Mouse (Mus musculus): ENCODE results near the gene Sco2. TPM values are rescaled to one million over a fixed set of nuclear protein-coding genes. Genes with fewer than 3 reads are reported as not detected.

Sco2 gene
- total and polyA plus RNA-seq, 3 experiments = 34.6 to 58.9 TPM; not detected in 1

- TF ChIP-seq CTCF (IDR thresholded peaks at IDR 0.05 in 2 of 3, conservative IDR thresholded peaks at IDR 0.05 in 1 of 3; ENCODE audit: control insufficient read depth in 1 of 3, insufficient read depth in 1 of 3, low read depth in 2 of 3, low read length in 3 of 3, poor library complexity in 1 of 3, severe bottlenecking in 1 of 3) = no peak
- no peak for TF ChIP-seq RAD21 (IDR thresholded peaks at IDR 0.05; ENCODE audit: low read depth, low read length)
- TF ChIP-seq EP300 (IDR thresholded peaks at IDR 0.05; ENCODE audit: low read depth in 1 of 2, low read length in 2 of 2) = no peak
- no peak for TF ChIP-seq MAFK (IDR thresholded peaks at IDR 0.05; ENCODE audit: borderline replicate concordance, low read depth, low read length)
- no peak for TF ChIP-seq POLR2AphosphoS2 (IDR thresholded peaks at IDR 0.05; ENCODE audit: low read length)
- no peak for TF ChIP-seq RCOR1 (IDR thresholded peaks at IDR 0.05; ENCODE audit: low read depth, low read length)
- TF ChIP-seq MEF2A (IDR thresholded peaks at IDR 0.05; ENCODE audit: extremely low read depth, insufficient replicate concordance, low read depth, low read length, poor library complexity, severe bottlenecking) = no peak
- TF ChIP-seq ZMIZ1 (IDR thresholded peaks at IDR 0.05; ENCODE audit: low read depth, low read length) = no peak
- TF ChIP-seq JUND (IDR thresholded peaks at IDR 0.05; ENCODE audit: low read depth, low read length) = no peak
- TF ChIP-seq USF2 (IDR thresholded peaks at IDR 0.05; ENCODE audit: borderline replicate concordance in 1 of 2, insufficient read depth in 1 of 2, low read depth in 1 of 2, low read length in 2 of 2) = no peak
- TF ChIP-seq MYB (IDR thresholded peaks at IDR 0.05; ENCODE audit: low read depth, low read length) = no peak
- TF ChIP-seq POLR2AphosphoS5 (IDR thresholded peaks at IDR 0.05; ENCODE audit: borderline replicate concordance, low read depth, low read length) = no peak
- TF ChIP-seq SIN3A (IDR thresholded peaks at IDR 0.05; ENCODE audit: low read length) = no peak
- TF ChIP-seq UBTF (IDR thresholded peaks at IDR 0.05; ENCODE audit: borderline replicate concordance, insufficient read depth, low read depth, low read length) = no peak
- TF ChIP-seq BHLHE40 (IDR thresholded peaks at IDR 0.05; ENCODE audit: borderline replicate concordance, low read depth, low read length) = no peak
- no peak for TF ChIP-seq USF1 (IDR thresholded peaks at IDR 0.05; ENCODE audit: low read depth, low read length)
- TF ChIP-seq KAT2A (conservative IDR thresholded peaks at IDR 0.05; ENCODE audit: low read depth, low read length) = no peak
- TF ChIP-seq MAX (IDR thresholded peaks at IDR 0.05; ENCODE audit: low read length) = no peak
- H3K9me3 ChIP-seq (replicated peaks; ENCODE audit: insufficient read depth, low read length) = no peaks in the 10 kb centered on the region
Observed at GRCm38 (mm10) chr15:89365141-89365551, 8.5 kb downstream of the Sco2 start.

GRCm38 (mm10) chr15:89363051-89363450, 10.6 kb downstream of the Sco2 start:
- Histone ChIP-seq H3K4me3 (ENCODE audit: control insufficient read depth in 1 of 2, insufficient read depth in 1 of 2, low read depth in 2 of 2, low read length in 2 of 2) (no peak overlapping the region), H3K4me1 (ENCODE audit: control insufficient read depth in 1 of 2, insufficient read depth in 2 of 2, low read length in 2 of 2) (peaks cover 9 to 13% of the 10 kb centered on the region in 2 experiments), H3K9ac (ENCODE audit: control insufficient read depth, low read depth, low read length, poor library complexity, severe bottlenecking) (no peak overlapping the region), H3K79me2 (ENCODE audit: control insufficient read depth, insufficient read depth, low read length, poor library complexity) (peaks cover 18% of the 10 kb centered on the region), H3K9me3 (replicated peaks; ENCODE audit: insufficient read depth, low read length) (no peaks in the 10 kb centered on the region), H3K36me3 (ENCODE audit: control insufficient read depth in 1 of 2, insufficient read depth in 2 of 2, low read length in 2 of 2) (peaks cover 13 to 15% of the 10 kb centered on the region in 2 experiments), H3K27me3 (ENCODE audit: control insufficient read depth in 1 of 2, insufficient read depth in 2 of 2, low read length in 2 of 2) (no peaks in the 10 kb centered on the region), H3K27ac (ENCODE audit: control insufficient read depth, low read depth, low read length) (no peak overlapping the region)
- TF ChIP-seq KAT2A (conservative IDR thresholded peaks at IDR 0.05; ENCODE audit: low read depth, low read length) = no peak
- TF ChIP-seq ZC3H11A (IDR thresholded peaks at IDR 0.05; ENCODE audit: low read depth, low read length) = no peak
- no peak for TF ChIP-seq MAX (IDR thresholded peaks at IDR 0.05; ENCODE audit: low read length)
- TF ChIP-seq NRF1 (IDR thresholded peaks at IDR 0.05; ENCODE audit: insufficient read depth, low read depth, low read length, poor library complexity, severe bottlenecking) = no peak
- TF ChIP-seq POLR2AphosphoS2 (IDR thresholded peaks at IDR 0.05; ENCODE audit: low read length) = no peak
- no peak for TF ChIP-seq USF2 (IDR thresholded peaks at IDR 0.05; ENCODE audit: borderline replicate concordance in 1 of 2, insufficient read depth in 1 of 2, low read depth in 1 of 2, low read length in 2 of 2)
- no peak for TF ChIP-seq TCF12 (IDR thresholded peaks at IDR 0.05; ENCODE audit: low read depth, low read length)
- TF ChIP-seq MAZ (IDR thresholded peaks at IDR 0.05; ENCODE audit: low read depth, low read length) = no peak
- no peak for TF ChIP-seq NELFE (IDR thresholded peaks at IDR 0.05; ENCODE audit: low read depth, low read length)
- no peak for TF ChIP-seq EP300 (IDR thresholded peaks at IDR 0.05; ENCODE audit: low read depth in 1 of 2, low read length in 2 of 2)
- no peak for TF ChIP-seq HCFC1 (IDR thresholded peaks at IDR 0.05; ENCODE audit: low read depth, low read length)
- DNase-seq (ENCODE audit: low read depth, low spot score) = no peak

More at GRCm38 (mm10) chr15:89365141-89365551, 8.5 kb downstream of the Sco2 start:
- Histone ChIP-seq H3K36me3 (ENCODE audit: control insufficient read depth in 1 of 2, insufficient read depth in 2 of 2, low read length in 2 of 2) (peaks cover 0 to 13% of the 10 kb centered on the region in 2 experiments; a peak in 2 of 4 replicates), H3K79me2 (ENCODE audit: control insufficient read depth, insufficient read depth, low read length, poor library complexity) (peaks cover 4% of the 10 kb centered on the region), H3K4me1 (ENCODE audit: control insufficient read depth in 1 of 2, insufficient read depth in 2 of 2, low read length in 2 of 2) (no peaks in the 10 kb centered on the region), H3K4me3 (ENCODE audit: control insufficient read depth in 1 of 2, insufficient read depth in 1 of 2, low read depth in 2 of 2, low read length in 2 of 2) (no peak overlapping the region), H3K27me3 (ENCODE audit: control insufficient read depth in 1 of 2, insufficient read depth in 2 of 2, low read length in 2 of 2) (no peaks in the 10 kb centered on the region), H3K27ac (ENCODE audit: control insufficient read depth, low read depth, low read length) (no peak overlapping the region), H3K9ac (ENCODE audit: control insufficient read depth, low read depth, low read length, poor library complexity, severe bottlenecking) (no peak overlapping the region)
- no peak for DNase-seq (ENCODE audit: low read depth, low spot score)
